Mouse (Mus musculus) A20 (cell line): ENCODE data around the gene Olfr921.
A peak's percentile ranks its signal among the peaks of the same experiment; 100 is the strongest.

ENCODE experiments used
- DNase-seq: peaks from one replicate; pipeline ENCODE4 v3.0.0-alpha.2; 2011; ENCODE audit warnings: low read depth, low spot score

Olfr921 gene

DNA sequence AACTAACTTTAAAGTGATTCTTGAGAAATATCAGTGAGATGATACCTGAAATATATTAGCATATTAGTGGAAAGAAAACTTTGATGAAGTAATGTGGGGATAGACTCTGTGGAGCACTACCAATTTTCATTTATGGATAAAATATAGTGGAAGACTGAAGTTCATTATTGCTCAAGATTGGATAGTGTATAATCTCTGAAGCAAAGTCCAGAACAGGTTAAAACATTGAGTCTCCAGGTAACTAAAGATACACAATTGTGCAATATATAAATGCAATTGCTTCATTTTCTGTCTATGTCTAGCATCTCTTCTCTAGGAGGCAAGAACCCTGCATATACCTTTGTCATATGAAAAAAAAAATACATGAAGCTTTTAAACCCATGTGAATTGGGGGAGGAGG is at the start of gene Olfr921:
Gene Olfr921, plus strand, starts transcription at position 301 of the 400 bp plus-strand sequence.
- DNase-seq: no peak

DNA sequence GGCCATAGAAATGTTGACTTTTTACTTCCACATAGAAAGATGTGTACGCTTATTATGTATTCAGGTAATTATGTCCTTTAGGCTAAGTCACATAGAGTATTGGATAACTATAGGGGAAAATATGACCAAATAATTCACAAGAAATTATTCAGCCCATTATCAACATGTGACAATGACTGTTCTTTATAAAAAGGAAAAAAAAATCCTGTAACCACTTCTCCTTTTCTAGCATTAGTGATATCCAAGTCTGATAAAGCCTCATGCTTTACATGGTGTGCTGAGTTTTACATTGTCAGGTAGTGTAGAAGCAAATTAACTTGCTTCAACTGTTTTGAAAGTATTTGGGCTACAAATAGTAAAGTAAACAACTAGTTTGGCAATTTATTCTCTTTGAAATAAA is 48.8 kb upstream of the Olfr921 start:
- no peak for DNase-seq

DNA sequence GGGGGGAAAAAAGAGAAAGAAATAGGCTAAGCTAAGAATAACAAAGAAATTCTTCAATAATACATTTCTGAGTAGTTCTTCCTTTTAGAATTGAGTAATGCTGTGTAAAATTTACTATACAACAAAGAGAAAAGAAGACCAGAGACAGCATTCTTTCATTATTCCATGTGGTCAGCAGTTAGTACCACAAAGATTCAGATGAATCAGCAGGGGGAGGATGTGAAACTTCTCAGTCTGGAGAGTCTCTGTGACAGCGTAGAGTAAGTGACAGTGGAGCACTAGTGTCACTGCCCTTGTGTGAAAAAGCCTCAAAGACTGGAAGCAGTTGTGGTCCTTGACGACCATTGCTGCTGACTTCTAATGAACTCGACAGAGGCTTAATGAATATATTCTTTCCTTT is 44.6 kb upstream of the Olfr921 start:
- DNase-seq: peak; percentile 16

DNA sequence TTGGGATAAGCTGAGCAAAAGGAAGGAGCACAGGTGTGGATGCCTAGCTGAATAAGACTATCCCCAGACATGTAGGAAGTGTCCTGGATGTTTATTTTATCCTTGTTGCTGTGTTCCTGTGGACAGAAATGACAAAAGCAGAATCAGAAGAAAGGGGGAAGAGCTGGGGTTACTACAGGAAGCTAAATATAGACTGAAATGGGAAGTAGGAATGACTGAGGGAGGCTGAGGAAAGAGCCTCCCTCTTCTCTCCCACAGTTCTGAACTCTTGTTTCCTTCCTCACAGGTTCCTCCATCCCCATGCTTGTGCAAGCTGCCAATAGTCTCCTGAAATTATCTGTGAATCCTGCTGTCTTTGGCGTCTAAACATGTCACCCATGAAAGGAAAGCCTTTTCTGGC is 31.5 kb upstream of the Olfr921 start:
- no peak for DNase-seq

DNA sequence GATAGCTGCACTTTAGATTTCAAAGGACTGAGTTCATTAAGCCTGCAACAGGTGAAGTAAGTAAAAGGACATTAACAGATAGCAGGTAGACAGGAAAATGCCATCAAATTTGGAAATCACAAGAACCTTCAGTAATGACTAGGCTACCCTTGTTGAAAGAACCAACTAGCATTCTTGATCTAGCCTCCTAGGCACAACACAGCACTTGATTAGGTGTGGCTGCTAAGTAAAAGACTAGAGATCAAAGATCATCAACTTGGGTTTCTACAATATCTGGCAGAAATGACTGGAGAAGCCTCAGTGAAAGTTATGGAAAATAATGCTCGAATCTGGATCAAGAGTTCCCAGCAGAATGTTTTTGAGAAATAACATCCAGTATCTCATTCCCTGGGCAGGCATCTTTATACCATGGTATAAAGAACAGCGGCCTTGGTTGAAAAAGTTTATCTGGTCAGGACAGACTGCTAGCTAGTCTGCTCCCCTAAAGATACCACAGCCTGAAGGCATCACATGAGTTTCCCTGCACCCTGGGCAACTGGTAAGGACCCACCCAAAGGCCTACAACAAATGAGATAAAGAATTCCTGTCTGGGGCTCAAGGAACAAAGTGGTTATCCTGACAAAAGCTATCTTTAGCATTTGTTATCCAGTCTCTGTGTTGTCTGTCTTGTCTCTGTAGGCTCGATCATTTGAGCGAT is 28.1 kb upstream of the Olfr921 start:
- no peak for DNase-seq

DNA sequence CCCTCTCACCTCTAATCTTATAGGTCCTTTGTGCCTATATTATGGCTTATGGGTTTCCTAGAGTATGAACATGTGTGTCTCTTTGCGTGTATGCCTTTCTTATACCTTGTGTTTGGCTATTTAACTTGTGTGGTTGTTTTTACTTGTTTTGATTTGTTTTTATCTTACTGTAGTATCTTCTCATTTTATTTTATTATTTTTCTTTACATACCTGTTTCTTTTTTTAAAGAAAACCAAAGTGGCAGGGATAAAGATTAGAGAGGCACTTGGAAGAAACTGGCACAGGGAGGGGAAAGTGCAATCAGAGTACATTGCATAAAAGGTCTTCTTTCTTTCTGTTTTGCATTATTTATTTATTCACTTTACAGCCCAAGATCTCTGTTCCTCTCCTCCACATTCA is 20.9 kb upstream of the Olfr921 start, which contains the start of gene Olfr920:
Gene Olfr920, plus strand, starts transcription at position 301 of the 400 bp plus-strand sequence.
- no peak for DNase-seq

DNA sequence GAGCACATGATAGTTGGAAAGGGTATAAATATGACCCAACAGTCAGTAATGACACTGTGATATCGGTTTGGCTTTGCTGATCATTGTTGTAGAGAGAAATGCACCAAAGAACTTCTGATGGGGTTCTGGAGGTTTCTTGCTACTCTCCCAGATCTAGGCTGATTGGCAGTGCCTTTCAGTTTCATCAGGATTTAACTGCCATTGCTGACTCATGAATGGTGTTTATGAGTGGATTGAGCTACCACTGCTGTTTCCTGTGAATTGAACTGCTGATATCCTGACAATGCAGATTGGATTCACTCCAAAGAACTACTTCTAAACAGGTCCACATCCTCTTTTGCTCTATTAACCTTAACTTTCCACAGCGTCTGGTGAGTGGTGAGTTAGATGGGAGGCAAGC is 19.8 kb downstream of the Olfr921 start:
- DNase-seq: no peak

DNA sequence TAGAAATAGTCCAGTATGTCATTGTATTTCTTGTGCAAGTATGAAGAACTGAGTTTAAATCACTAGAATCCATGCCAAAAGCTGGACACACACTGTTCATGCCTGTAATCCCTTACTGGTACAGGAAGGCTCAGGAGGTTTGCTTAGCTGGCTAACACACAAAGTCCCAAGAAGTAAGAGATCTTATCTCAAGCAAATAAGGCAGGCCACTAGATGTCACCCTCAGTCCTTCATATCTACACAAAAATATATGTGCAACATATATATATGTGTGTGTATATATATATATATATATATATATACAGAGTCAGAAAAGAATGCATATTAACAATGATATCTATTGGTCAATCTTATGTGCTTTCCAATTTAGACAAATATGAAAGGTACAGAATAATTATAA is 32.8 kb downstream of the Olfr921 start:
- no peak for DNase-seq

DNA sequence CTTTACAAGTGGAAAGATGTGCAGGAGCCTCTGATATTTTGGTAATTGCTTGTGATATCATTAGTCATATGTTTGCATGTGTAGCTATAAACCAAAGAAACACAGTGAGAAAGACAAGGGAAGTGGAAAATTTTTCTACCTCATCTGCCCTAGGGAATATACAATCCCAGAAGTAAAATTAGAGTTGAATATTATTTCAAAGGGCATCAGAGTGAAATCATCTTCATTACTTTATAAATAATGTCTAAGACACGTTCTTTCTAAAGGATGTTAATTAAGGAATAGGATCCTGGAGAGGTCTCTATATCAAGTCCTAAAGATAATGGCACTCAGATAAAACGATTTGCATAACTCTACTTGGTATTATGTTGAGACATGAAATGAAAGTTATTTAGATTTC is 41.4 kb downstream of the Olfr921 start, which contains the start of gene Olfr922:
Gene Olfr922, plus strand, starts transcription at position 301 of the 400 bp plus-strand sequence.
- DNase-seq: no peak

DNA sequence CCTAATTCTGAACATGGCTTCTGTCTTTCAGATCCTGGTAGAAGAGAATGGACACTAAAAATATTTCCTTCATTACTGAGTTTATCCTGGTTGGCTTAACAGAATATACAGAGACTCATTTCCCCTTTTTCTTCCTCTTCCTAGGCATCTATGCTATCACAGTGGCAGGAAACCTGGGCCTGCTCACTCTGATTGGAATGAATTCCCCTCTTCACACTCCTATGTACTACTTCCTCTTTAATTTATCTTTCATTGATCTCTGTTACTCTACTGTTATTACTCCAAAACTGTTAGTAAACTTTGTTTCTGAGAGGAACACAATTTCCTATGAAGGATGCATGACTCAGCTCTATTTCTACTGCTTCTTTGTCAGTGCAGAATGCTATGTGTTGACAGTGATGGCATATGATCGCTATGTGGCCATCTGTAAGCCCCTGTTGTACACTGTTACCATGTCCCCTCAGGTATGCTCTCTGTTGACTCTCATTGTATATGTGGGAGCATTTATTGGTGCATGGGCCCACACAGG is 42.7 kb downstream of the Olfr921 start:
- no peak for DNase-seq

DNA sequence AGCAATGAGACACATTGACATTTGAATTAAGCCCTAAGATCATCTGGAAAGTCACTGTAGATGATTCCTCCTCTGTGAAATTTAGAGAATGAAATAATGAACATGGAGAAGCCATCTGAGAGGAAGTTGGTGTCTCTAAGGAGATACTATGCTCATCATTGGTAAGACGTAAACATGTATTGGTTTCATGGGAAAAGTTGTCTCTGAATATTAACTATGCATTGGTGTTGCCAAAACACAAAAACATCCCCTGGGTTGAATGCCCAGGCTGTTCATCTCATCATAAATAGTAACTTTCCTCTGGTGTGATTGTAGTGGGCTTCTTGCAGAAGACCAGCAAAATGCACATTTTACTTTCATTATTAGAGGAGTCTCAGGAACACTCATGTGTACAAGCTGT is 53.4 kb downstream of the Olfr921 start, which contains the start of gene Olfr923:
Gene Olfr923, plus strand, starts transcription at position 301 of the 400 bp plus-strand sequence.
- no peak for DNase-seq
